23 mouse cellular contexts compared by ENCODE assay signal in the genomic region with DNA sequence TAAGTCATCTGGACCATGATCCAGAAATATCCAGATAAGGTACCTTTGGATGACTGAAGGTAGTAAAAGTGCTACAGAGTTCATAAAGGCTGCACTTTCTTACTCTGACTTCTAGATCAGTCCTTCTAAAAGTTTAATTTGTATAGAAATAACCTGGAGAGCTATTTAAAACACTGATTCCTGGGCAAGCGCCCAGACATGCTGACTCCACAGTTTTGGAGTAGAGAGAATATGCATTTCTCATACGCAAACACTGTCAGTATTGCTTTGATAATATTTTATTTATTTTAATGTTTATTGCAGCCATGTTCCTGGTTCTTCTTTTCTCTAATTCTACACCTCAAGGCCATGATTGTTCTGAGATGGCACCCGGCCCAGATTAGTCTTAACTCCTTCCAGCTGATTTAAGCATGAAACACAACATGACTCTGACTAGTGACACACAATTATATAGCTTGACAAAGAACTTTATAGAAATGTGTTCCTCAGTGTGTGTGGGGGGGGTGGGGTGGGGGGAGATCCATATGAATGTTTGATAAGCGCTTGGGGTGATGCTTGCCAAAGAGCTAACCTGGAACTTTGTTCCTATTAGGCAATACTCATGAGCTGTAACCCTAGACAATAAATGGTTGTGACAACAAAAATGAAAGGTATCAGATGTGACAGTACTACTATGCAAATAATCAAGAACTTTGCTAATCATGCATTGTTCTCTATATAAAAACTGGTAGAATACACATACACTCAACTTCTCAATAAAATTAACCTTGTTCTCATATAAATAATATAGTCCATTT. TPM values are rescaled to one million over a fixed set of nuclear protein-coding genes. Genes with fewer than 3 reads are reported as not detected.
A peak's percentile ranks its signal among the peaks of the same experiment; 100 is the strongest.
DNase-seq lines count a peak whose midpoint lies in the region; ATAC-seq and TF ChIP-seq lines count a peak whose summit lies in the region.
"Had no signal": no experiment of that assay in that cellular context is flagged by ENCODE, and none has a peak within 500 bp of the region (broad histone marks: within the 10 kb centered on the region; RNA-seq: fewer than 3 reads in every experiment).

No protein-coding gene starts in this region.

- intact Hi-C loops in heart, postnatal 14 days (cut with DNase I), result loop anchor here (5.0 kb wide), 1 partner anchor 69 kb away; no protein-coding TSS in a partner anchor
- intact Hi-C loops in heart, adult 2 months (cut with DNase I), result no loop called here

- peak; percentile 1 to 13 for DNase-seq in heart, postnatal 14 days
- no peak for DNase-seq in heart, adult 2 months
- DNase-seq in liver, postnatal 0 days, result no peak
- peak; percentile 38 for DNase-seq in adrenal gland, postnatal 14 days
- no peak for DNase-seq in spleen, postnatal 36 days (ENCODE audit: low spot score in 2 of 2)
- no peak for DNase-seq in cerebellum, adult 9-11 months
- DNase-seq: B cell, adult 2 months; cerebellum, adult 11-12 months; cerebellum, postnatal 25 days; heart, adult 11 months; kidney, adult 8-10 months; kidney, postnatal 10 days; right cerebral cortex, postnatal 14 days; thymus, postnatal 14 days had no signal

- H3K79me2 ChIP-seq in heart, adult 2 months (replicated peaks; ENCODE audit: control insufficient read depth, insufficient read depth, low read length), result peaks cover 4% of the 10 kb centered on the region; the same call in 1 of the 2 replicates

- H3K9ac ChIP-seq in heart, adult 2 months (ENCODE audit: low read depth, low read length), result no peak overlapping the region
- H3K9ac ChIP-seq in liver, postnatal 0 days (replicated peaks), result no peak overlapping the region
- H3K9ac ChIP-seq in liver, embryonic 12.5 days, result no peak overlapping the region
- H3K9ac ChIP-seq: embryonic facial prominence, embryonic 13.5 days; forebrain, embryonic 13.5 days; heart, embryonic 13.5 days; hindbrain, embryonic 13.5 days; liver, embryonic 14.5 days; midbrain, embryonic 15.5 days; neural tube, embryonic 12.5 days had no signal

- no peak overlapping the region for H3K4me3 ChIP-seq in heart, adult 2 months
- H3K4me3 ChIP-seq in liver, postnatal 0 days (ENCODE audit: low read depth, low read length), result no peak overlapping the region
- no peak overlapping the region for H3K4me3 ChIP-seq in liver, embryonic 12.5 days
- H3K4me3 ChIP-seq: embryonic facial prominence, embryonic 13.5 days; forebrain, embryonic 13.5 days; heart, embryonic 13.5 days; hindbrain, embryonic 13.5 days; midbrain, embryonic 15.5 days; neural tube, embryonic 12.5 days had no signal

- no peak for TF ChIP-seq POLR2A in heart, adult 2 months (IDR thresholded peaks at IDR 0.05; ENCODE audit: insufficient read depth, low read depth, low read length)

- no peak overlapping the region for H3K4me2 ChIP-seq in liver, postnatal 0 days (ENCODE audit: low read depth, low read length)
- H3K4me2 ChIP-seq in liver, embryonic 12.5 days, result no peak overlapping the region
- H3K4me2 ChIP-seq: embryonic facial prominence, embryonic 13.5 days; forebrain, embryonic 13.5 days; heart, embryonic 13.5 days; hindbrain, embryonic 13.5 days; midbrain, embryonic 15.5 days; neural tube, embryonic 12.5 days had no signal

- H3K9me3 ChIP-seq in liver, postnatal 0 days (ENCODE audit: low read length), result no peaks in the 10 kb centered on the region
- no peaks in the 10 kb centered on the region for H3K9me3 ChIP-seq in liver, embryonic 12.5 days (replicated peaks)
- H3K9me3 ChIP-seq: embryonic facial prominence, embryonic 13.5 days; forebrain, embryonic 13.5 days; heart, embryonic 13.5 days; hindbrain, embryonic 13.5 days; midbrain, embryonic 15.5 days; neural tube, embryonic 12.5 days had no signal

- TF ChIP-seq EP300 in heart, adult 2 months (IDR thresholded peaks at IDR 0.05; ENCODE audit: insufficient read depth, low read depth, low read length), result no peak
- TF ChIP-seq EP300 in liver, postnatal 0 days (IDR thresholded peaks at IDR 0.05; ENCODE audit: low read depth), result no peak

- peaks cover 8% of the 10 kb centered on the region for H3K4me1 ChIP-seq in heart, adult 2 months (ENCODE audit: control insufficient read depth, insufficient read depth, low read length)
- peaks cover 9% of the 10 kb centered on the region for H3K4me1 ChIP-seq in liver, postnatal 0 days (ENCODE audit: insufficient read depth)
- H3K4me1 ChIP-seq in liver, embryonic 12.5 days, result peaks cover 5% of the 10 kb centered on the region; the same call in 1 of the 2 replicates

- no peak overlapping the region for H3K27ac ChIP-seq in heart, adult 2 months
- H3K27ac ChIP-seq in liver, postnatal 0 days (ENCODE audit: low read depth), result 0 out of 2 replicates have a peak overlapping the region, but pooled peaks have one; percentile 3
- H3K27ac ChIP-seq in liver, embryonic 12.5 days, result no peak overlapping the region
- H3K27ac ChIP-seq: embryonic facial prominence, embryonic 13.5 days; forebrain, embryonic 13.5 days; heart, embryonic 13.5 days; hindbrain, embryonic 13.5 days; liver, embryonic 14.5 days; macrophage; midbrain, embryonic 15.5 days; neural tube, embryonic 12.5 days had no signal

- peak; percentile 69 for ATAC-seq in liver, postnatal 0 days
- ATAC-seq in liver, embryonic 12.5 days, result no peak
- ATAC-seq: forebrain, embryonic 13.5 days; midbrain, embryonic 15.5 days had no signal

- no peak for TF ChIP-seq CTCF in heart, adult 2 months (IDR thresholded peaks at IDR 0.05)
- no peak for TF ChIP-seq CTCF in liver, postnatal 0 days (IDR thresholded peaks at IDR 0.05; ENCODE audit: low read depth)

- H3K36me3 ChIP-seq in heart, adult 2 months (ENCODE audit: control insufficient read depth, insufficient read depth, low read length), result peaks cover 25% of the 10 kb centered on the region
- H3K36me3 ChIP-seq in liver, postnatal 0 days (replicated peaks; ENCODE audit: insufficient read depth, low read length), result 0 out of 2 replicates have a peak, but pooled peaks cover 5% of the 10 kb centered on the region
- H3K36me3 ChIP-seq in liver, embryonic 12.5 days, result 0 out of 2 replicates have a peak, but pooled peaks cover 3% of the 10 kb centered on the region
- H3K36me3 ChIP-seq: embryonic facial prominence, embryonic 13.5 days; hindbrain, embryonic 13.5 days; midbrain, embryonic 15.5 days; neural tube, embryonic 12.5 days had no signal

- H3K27me3 ChIP-seq in heart, adult 2 months (ENCODE audit: control insufficient read depth, insufficient read depth, low read length), result no peaks in the 10 kb centered on the region
- no peaks in the 10 kb centered on the region for H3K27me3 ChIP-seq in liver, postnatal 0 days (ENCODE audit: insufficient read depth, low read length)
- H3K27me3 ChIP-seq in liver, embryonic 12.5 days (replicated peaks), result 0 out of 2 replicates have a peak, but pooled peaks cover under 1% of the 10 kb centered on the region
- H3K27me3 ChIP-seq: embryonic facial prominence, embryonic 13.5 days; forebrain, embryonic 13.5 days; heart, embryonic 13.5 days; hindbrain, embryonic 13.5 days; midbrain, embryonic 15.5 days; neural tube, embryonic 12.5 days had no signal

- 66% methylated on average over 4 of the region's 4 CpGs for WGBS in heart, adult 2 months
- 76% methylated on average over 4 of the region's 4 CpGs for WGBS in liver, postnatal 0 days (ENCODE audit: insufficient replicate concordance)
- 80% methylated on average over 4 of the region's 4 CpGs for WGBS in liver, embryonic 12.5 days (ENCODE audit: insufficient replicate concordance)

RNA-seq across cellular contexts. Expression of a gene that starts 7.7 kb away (rescaled TPM):
- 100 to 1,000 TPM; 168 to 175 TPM for total RNA-seq in heart, postnatal 14 days (2021)
- total RNA-seq in heart, adult 2 months (2021), result 100 to 1,000 TPM; 214 to 235 TPM
- 34.0 and 74.8 TPM in 2 replicates for polyA plus RNA-seq in heart, adult 2 months (2012; rRNA removed)
- 88.1 and 92.9 TPM in 2 replicates for polyA plus RNA-seq in liver, postnatal 0 days (2015; fragmentation: Nextera tagmentation; extraction: Ambion mirVana)
- 31.8 and 37.9 TPM in 2 replicates for polyA plus RNA-seq in liver, embryonic 12.5 days (2016; fragmentation: Nextera tagmentation; extraction: Ambion mirVana)
- 71.8 and 91.9 TPM in 2 replicates for total RNA-seq in adrenal gland, postnatal 14 days (2021)

Comparison
In these comparisons a context has a peak if more than half of its experiments do, and no peak if none do; other contexts are left out.
1. DNase-seq: peak in heart, postnatal 14 days (2 of 2) and adrenal gland, postnatal 14 days (single experiment); none in heart, adult 2 months (0 of 2), liver, postnatal 0 days (single experiment), spleen, postnatal 36 days (0 of 2) and cerebellum, adult 9-11 months (single experiment).